Mouse (Mus musculus): Measurements from ENCODE around the gene Aldh5a1. TPM values are rescaled to one million over a fixed set of nuclear protein-coding genes. Genes with fewer than 3 reads are reported as not detected.

The Aldh5a1 gene
- 1.9 and 2.1 TPM in 2 replicates for polyA plus RNA-seq (2015; fragmentation: Nextera tagmentation; extraction: Ambion mirVana)

DNA sequence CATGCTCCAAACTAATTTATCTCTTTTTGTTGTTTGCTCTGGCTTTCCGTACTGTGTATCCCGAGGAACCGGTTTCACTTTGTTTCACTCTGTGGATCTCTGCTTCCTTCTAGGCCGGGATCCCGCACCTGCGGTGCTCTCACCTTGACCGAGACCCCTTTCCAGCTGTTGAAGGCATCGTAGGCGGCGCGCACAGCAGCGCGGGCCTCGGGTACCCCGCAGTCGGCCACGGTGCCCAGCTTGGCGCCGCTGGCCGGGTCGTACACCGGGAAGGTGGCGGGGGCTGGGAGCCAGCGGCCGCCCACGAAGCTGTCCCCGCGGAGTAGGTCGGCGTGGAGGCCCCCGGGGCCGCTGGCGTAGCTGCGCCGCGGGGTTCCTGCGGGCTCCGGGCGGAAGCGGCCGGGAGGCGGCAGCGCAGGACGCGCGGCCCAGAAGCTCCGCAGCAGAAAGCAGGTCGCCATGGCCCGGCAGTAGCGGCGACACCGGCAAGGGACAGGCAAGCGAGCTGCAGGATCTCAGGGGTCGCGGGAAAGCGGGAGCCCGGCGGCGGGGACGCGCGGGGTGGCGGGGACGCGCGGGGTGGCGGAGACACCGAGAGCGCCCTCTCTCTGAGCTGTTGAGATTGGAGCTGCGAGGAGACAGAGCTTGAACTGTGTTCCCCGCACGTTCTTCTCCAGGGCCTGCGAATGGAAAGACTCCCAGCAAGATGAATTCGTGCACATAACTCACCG lies at the start of gene Aldh5a1:
Gene Aldh5a1, minus strand, starts transcription at position 554 of the 731 bp plus-strand sequence.

DNA sequence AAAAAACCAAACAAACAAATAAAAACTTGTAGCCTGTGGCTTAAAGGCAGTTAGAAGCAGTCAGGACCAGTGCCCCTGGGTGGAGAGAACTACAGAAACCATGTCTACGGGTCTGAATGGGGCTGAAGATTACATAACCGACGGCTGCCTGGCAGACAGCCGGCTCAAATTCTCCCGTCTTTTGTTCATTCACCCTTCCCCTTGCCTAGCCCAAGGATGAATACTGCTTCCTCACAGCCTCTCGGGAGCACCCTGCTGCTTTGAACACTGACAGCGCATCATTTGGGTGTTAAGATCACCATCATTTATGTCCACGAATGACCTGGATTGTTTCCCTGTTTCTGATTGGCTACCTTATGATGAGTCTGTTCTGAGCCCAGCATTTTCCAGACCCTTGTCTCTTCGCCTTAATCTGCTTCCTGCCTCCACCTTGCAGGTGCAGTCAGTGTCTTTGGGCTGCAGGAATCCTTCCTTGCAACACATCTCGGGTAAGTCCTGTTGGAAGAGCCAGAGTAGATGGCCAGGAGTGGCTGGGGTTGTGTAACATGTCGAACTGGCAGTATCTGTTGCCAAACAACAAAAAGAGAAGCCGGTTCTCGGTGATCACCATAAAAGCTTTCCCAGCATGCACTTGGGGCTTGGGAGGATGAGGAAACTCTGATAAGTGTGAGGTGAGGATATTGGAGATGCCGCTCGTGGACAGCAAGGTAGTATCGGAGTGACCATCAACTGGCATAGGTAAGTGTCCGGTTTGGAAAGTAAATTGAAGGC lies 5.2 kb upstream of the Aldh5a1 start, which contains the start of gene Gpld1:
Gene Gpld1, plus strand, starts transcription at position 641 of the 771 bp plus-strand sequence.

Other genes starting within 250 kb of the Aldh5a1 start
- not detected in 2 replicates for gene Armh2, start 196.4 kb downstream of the Aldh5a1 start, polyA plus RNA-seq (2015; fragmentation: Nextera tagmentation; extraction: Ambion mirVana)
- gene Gmnn, start 175.7 kb downstream of the Aldh5a1 start, polyA plus RNA-seq (2015; fragmentation: Nextera tagmentation; extraction: Ambion mirVana), result 14.3 and 17.9 TPM in 2 replicates
- 9.7 and 10.4 TPM in 2 replicates for gene BC005537, start 136.0 kb downstream of the Aldh5a1 start, polyA plus RNA-seq (2015; fragmentation: Nextera tagmentation; extraction: Ambion mirVana)
- 161 and 181 TPM in 2 replicates for gene Acot13, start 106.1 kb downstream of the Aldh5a1 start, polyA plus RNA-seq (2015; fragmentation: Nextera tagmentation; extraction: Ambion mirVana)
- gene Tdp2, start 106.0 kb downstream of the Aldh5a1 start, polyA plus RNA-seq (2015; fragmentation: Nextera tagmentation; extraction: Ambion mirVana), result 15.2 and 17.2 TPM in 2 replicates
- gene D130043K22Rik, start 92.5 kb downstream of the Aldh5a1 start, polyA plus RNA-seq (2015; fragmentation: Nextera tagmentation; extraction: Ambion mirVana), result not detected in 2 replicates
- 0.13 and 0.82 TPM in 2 replicates for gene Gpld1, start 5.5 kb upstream of the Aldh5a1 start, polyA plus RNA-seq (2015; fragmentation: Nextera tagmentation; extraction: Ambion mirVana)
- 8.9 and 11.6 TPM in 2 replicates for gene Mrs2, start 82.7 kb upstream of the Aldh5a1 start, polyA plus RNA-seq (2015; fragmentation: Nextera tagmentation; extraction: Ambion mirVana)
- gene Dcdc2a, start 118.3 kb upstream of the Aldh5a1 start, polyA plus RNA-seq (2015; fragmentation: Nextera tagmentation; extraction: Ambion mirVana), result 0.33 TPM in 1 of 2 replicates, not detected in the other